Mouse (Mus musculus) cortical plate, adult 2 months (tissue): ENCODE results near the gene Shd.

Source experiments
- CTCF ChIP-seq: fragments of 200-500 bp; IDR thresholded peaks from 2 replicates; pipeline ENCODE4 v1.5.1; 2011; ENCODE audit warnings: mild to moderate bottlenecking, control low read depth, low read length; ENCODE audit not compliant: insufficient read depth; ENCODE audit errors: extremely low read depth
- POLR2A ChIP-seq: fragments of 200-500 bp; IDR thresholded peaks from 2 replicates; pipeline ENCODE4 v1.6.1; 2011; ENCODE audit warnings: mild to moderate bottlenecking, low read length, control low read depth; ENCODE audit not compliant: insufficient read depth; ENCODE audit errors: extremely low read depth

DNA sequence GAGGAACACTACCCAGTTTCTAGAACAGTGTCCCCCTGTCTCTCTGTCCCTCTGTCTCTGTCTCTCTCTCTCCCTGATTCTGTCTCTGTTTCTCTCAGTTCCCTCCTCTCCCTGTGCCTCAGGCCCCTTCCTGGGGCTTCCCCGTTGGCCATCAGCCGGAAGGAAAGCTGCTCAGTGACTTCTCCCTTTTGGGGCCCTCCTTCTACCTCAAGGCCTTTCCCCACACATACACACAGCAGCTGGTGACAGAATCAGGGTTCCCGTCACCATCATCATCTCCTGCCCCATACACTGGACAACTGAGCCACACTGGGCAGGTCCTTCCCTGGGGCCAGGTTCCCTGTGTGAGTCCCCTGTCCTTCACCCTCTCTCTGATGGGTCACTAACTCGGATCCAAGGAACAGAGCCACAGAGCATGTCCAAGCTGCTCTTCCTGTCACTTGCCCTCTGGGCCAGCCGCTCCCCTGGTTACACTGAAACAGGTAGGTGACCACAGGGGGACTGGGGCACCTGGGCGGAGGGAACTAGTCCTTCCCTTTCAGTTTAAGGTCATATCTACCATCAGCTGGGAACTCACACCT, 17.7 kb upstream of the Shd start, which contains the start of gene Ebi3:
- no peak for TF ChIP-seq CTCF
- no peak for TF ChIP-seq POLR2A
